In the genomic region with DNA sequence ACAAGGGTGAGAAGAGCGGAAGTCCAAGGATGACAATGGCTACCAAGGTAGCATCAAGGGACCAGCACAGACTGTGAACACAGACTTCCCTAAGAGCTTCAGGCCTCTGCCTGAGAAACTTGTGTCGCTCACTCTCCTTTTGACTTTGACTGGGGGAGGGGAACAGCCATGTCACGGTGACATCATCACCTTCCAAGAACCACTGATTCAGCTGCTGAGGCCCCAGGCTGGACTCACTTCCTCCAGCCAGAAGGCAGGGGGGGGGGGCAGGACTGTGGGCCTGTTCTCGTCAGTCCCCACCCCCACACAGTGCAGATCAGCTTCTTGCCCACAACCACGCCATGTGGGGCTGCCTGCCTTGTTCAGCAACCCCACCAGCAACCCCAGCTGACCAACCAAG, we compare ENCODE assay signal across 9 mouse cellular contexts. TPM values are rescaled to one million over a fixed set of nuclear protein-coding genes. Genes with fewer than 3 reads are reported as not detected.
DNase-seq lines count a peak whose midpoint lies in the region; ATAC-seq and TF ChIP-seq lines count a peak whose summit lies in the region.
"Had no signal": no experiment of that assay in that cellular context is flagged by ENCODE, and none has a peak within 500 bp of the region (broad histone marks: within the 10 kb centered on the region; RNA-seq: fewer than 3 reads in every experiment).

No protein-coding gene starts in this region.

- no peaks in the 10 kb centered on the region for H3K9me3 ChIP-seq in embryonic facial prominence, embryonic 14.5 days (ENCODE audit: control insufficient read depth, low read length)
- no peaks in the 10 kb centered on the region for H3K9me3 ChIP-seq in liver, postnatal 0 days (ENCODE audit: low read length)
- H3K9me3 ChIP-seq: midbrain, embryonic 12.5 days had no signal

- peak; percentile 73 for ATAC-seq in CD4-positive, CD25-positive, alpha-beta regulatory T cell, adult 4 months
- no peak for ATAC-seq in embryonic facial prominence, embryonic 14.5 days (ENCODE audit: low read depth)
- ATAC-seq in inflammation-experienced regulatory T-cells, adult 6 months: peak; percentile 72
- peak; percentile 83 for ATAC-seq in liver, postnatal 0 days

- H3K27ac ChIP-seq in embryonic facial prominence, embryonic 14.5 days (replicated peaks; ENCODE audit: low read depth, low read length): no peak overlapping the region
- peak overlapping the region; percentile 74 for H3K27ac ChIP-seq in liver, postnatal 0 days (ENCODE audit: low read depth)
- H3K27ac ChIP-seq in spleen, adult 2 months (ENCODE audit: insufficient read depth, low read length): peak overlapping the region; percentile 87
- H3K27ac ChIP-seq: midbrain, embryonic 12.5 days had no signal

- no peaks in the 10 kb centered on the region for H3K27me3 ChIP-seq in embryonic facial prominence, embryonic 14.5 days (replicated peaks; ENCODE audit: control insufficient read depth, insufficient read depth, low read length)
- no peaks in the 10 kb centered on the region for H3K27me3 ChIP-seq in liver, postnatal 0 days (ENCODE audit: insufficient read depth, low read length)
- H3K27me3 ChIP-seq in spleen, adult 2 months (ENCODE audit: control insufficient read depth, insufficient read depth, low read length): no peaks in the 10 kb centered on the region

- H3K4me3 ChIP-seq in embryonic facial prominence, embryonic 14.5 days (ENCODE audit: low read depth, low read length): no peak overlapping the region
- no peak overlapping the region for H3K4me3 ChIP-seq in liver, postnatal 0 days (ENCODE audit: low read depth, low read length)
- H3K4me3 ChIP-seq in spleen, adult 2 months (ENCODE audit: extremely low read depth, insufficient read depth, insufficient read length): peak overlapping the region; percentile 14; the same call in 1 of the 2 replicates
- H3K4me3 ChIP-seq: midbrain, embryonic 12.5 days had no signal

- TF ChIP-seq CTCF in liver, postnatal 0 days (IDR thresholded peaks at IDR 0.05; ENCODE audit: low read depth): no peak
- TF ChIP-seq CTCF in spleen, adult 2 months (IDR thresholded peaks at IDR 0.05; ENCODE audit: extremely low read depth, insufficient read depth, insufficient read length, insufficient replicate concordance): no peak

- 37% methylated on average over 5 of the region's 5 CpGs for WGBS in embryonic facial prominence, embryonic 14.5 days
- 42% methylated on average over 5 of the region's 5 CpGs for WGBS in liver, postnatal 0 days (ENCODE audit: insufficient replicate concordance)
- WGBS in spleen, adult 2 months: 17% methylated on average over 5 of the region's 5 CpGs

- 0 out of 2 replicates have a peak, but pooled peaks have one; percentile 52 for TF ChIP-seq EP300 in liver, postnatal 0 days (IDR thresholded peaks at IDR 0.05; ENCODE audit: low read depth)

- TF ChIP-seq POLR2A in spleen, adult 2 months (IDR thresholded peaks at IDR 0.05; ENCODE audit: low read depth, low read length): peak; percentile 39; the same call in 1 of the 2 replicates

- peaks cover 46% of the 10 kb centered on the region for H3K4me1 ChIP-seq in embryonic facial prominence, embryonic 14.5 days (ENCODE audit: control insufficient read depth, insufficient read depth, low read length)
- H3K4me1 ChIP-seq in liver, postnatal 0 days (ENCODE audit: insufficient read depth): peaks cover 14% of the 10 kb centered on the region
- peaks cover 37% of the 10 kb centered on the region for H3K4me1 ChIP-seq in spleen, adult 2 months (ENCODE audit: control insufficient read depth, insufficient read depth, insufficient read length)

- H3K9ac ChIP-seq in embryonic facial prominence, embryonic 14.5 days (ENCODE audit: low read depth, low read length): no peak overlapping the region
- 0 out of 2 replicates have a peak overlapping the region, but pooled peaks have one; percentile 27 for H3K9ac ChIP-seq in liver, postnatal 0 days (replicated peaks)
- H3K9ac ChIP-seq: midbrain, embryonic 12.5 days had no signal

- peak; percentile 50 for DNase-seq in gastrocnemius, adult 18-20 months (ENCODE audit: low spot score)
- no peak for DNase-seq in gastrocnemius, adult 8-10 months (ENCODE audit: low spot score in 2 of 2)
- peak; percentile 65 for DNase-seq in embryonic facial prominence, embryonic 14.5 days (ENCODE audit: low spot score)
- peak; percentile 77 for DNase-seq in liver, postnatal 0 days
- DNase-seq in spleen, adult 2 months (ENCODE audit: low read depth in 1 of 2, low spot score in 2 of 2): peak; percentile 73 to 84
- no peak for DNase-seq in cerebellum, adult 11 months

- no peaks in the 10 kb centered on the region for H3K36me3 ChIP-seq in embryonic facial prominence, embryonic 14.5 days (ENCODE audit: control insufficient read depth, insufficient read depth, low read length)
- H3K36me3 ChIP-seq in liver, postnatal 0 days (replicated peaks; ENCODE audit: insufficient read depth, low read length): no peaks in the 10 kb centered on the region
- H3K36me3 ChIP-seq in spleen, adult 2 months (ENCODE audit: control insufficient read depth, insufficient read depth, low read length): no peaks in the 10 kb centered on the region
- H3K36me3 ChIP-seq: midbrain, embryonic 12.5 days had no signal

- H3K4me2 ChIP-seq in embryonic facial prominence, embryonic 14.5 days (ENCODE audit: low read depth, low read length): no peak overlapping the region
- H3K4me2 ChIP-seq in liver, postnatal 0 days (ENCODE audit: low read depth, low read length): peak overlapping the region; percentile 56
- H3K4me2 ChIP-seq: midbrain, embryonic 12.5 days had no signal

RNA-seq across cellular contexts. Expression of a gene that starts 49.3 kb away (rescaled TPM):
- total RNA-seq in gastrocnemius, adult 18-20 months (2021): 10 to 100 TPM in 1 of 2 experiments, 1 to 10 TPM in 1; 4.7 to 19.4 TPM
- 1 to 10 TPM; 4.7 to 9.9 (median 6.4) TPM for total RNA-seq in gastrocnemius, adult 8-10 months (2022)
- polyA plus RNA-seq in CD4-positive, CD25-positive, alpha-beta regulatory T cell, adult 4 months (2017; shearing (Covaris generic)): 10 to 100 TPM in 1 of 2 experiments, 1 to 10 TPM in 1; 4.9 to 12.6 TPM
- 9.9 and 11.0 TPM in 2 replicates for polyA plus RNA-seq in embryonic facial prominence, embryonic 14.5 days (2014; fragmentation: Nextera tagmentation; extraction: Ambion mirVana)
- polyA plus RNA-seq in inflammation-experienced regulatory T-cells, adult 6 months (2017; shearing (Covaris generic)): 10 to 100 TPM in 1 of 3 experiments, 1 to 10 TPM in 2; 6.6 to 12.8 (median 7.5) TPM
- 1.5 and 3.2 TPM in 2 replicates for polyA plus RNA-seq in liver, postnatal 0 days (2015; fragmentation: Nextera tagmentation; extraction: Ambion mirVana)
- polyA plus RNA-seq in spleen, adult 2 months (2012; rRNA removed): 47.7 and 82.0 TPM in 2 replicates

Comparison
In these comparisons a context has a peak if more than half of its experiments do, and no peak if none do; other contexts are left out.
1. DNase-seq: peak in gastrocnemius, adult 18-20 months (single experiment), embryonic facial prominence, embryonic 14.5 days (single experiment), liver, postnatal 0 days (single experiment) and spleen, adult 2 months (2 of 2); none in gastrocnemius, adult 8-10 months (0 of 2) and cerebellum, adult 11 months (single experiment).